ENCODE assay signal across 8 mouse cellular contexts in genomic region chr16:20234406-20234805, GRCm38 (mm10).
"Had no signal": no experiment of that assay in that cellular context is flagged by ENCODE, and none has a peak within 500 bp of the region (broad histone marks: within the 10 kb centered on the region; RNA-seq: fewer than 3 reads in every experiment).

No protein-coding gene starts in this region.

- DNase-seq: kidney, adult 8-10 months; kidney, postnatal 14 days; layer of hippocampus, postnatal 36 days; left cerebral cortex, postnatal 4 days; lung, adult 2 months; lung, postnatal 36 days; thymus, adult 18-20 months; thymus, postnatal 14 days had no signal
